Mouse (Mus musculus) heart, postnatal 0 days (tissue): ENCODE measurements at regions not wholly inside any gene's neighbourhood (a gene's known extent, or its start where the extent isn't known, plus 50 kb on each side); places are given as distances from the start of the nearest gene placed in this dataset.

ENCODE experiments used
- CTCF ChIP-seq: IDR thresholded peaks from 2 replicates; pipeline ENCODE4 v1.5.1; 2016; ENCODE audit warnings: antibody characterized with exemption, control low read depth, low read depth
- EP300 ChIP-seq: IDR thresholded peaks from 2 replicates; pipeline ENCODE4 v1.6.1; 2016; ENCODE audit warnings: antibody characterized with exemption, low read depth

DNA sequence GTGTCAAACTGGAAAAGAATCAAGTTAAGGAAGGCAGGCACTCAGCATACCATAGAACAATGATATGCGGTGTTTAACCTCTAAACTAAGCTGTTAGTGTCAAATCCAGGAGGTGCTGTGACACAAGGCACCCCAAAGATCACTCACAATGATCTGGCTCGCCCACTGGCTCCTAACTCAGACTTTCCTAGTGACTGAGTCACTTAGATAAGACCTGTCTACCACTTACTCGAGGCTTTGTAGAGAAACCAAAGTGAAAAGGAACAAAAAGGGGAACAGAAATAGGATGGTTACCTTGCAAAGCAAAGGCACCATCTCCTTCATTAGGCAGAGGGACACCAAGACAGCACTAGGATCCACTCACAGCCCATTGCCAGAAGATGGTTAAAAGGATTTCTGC lies 115.7 kb downstream of the Pdgfra start:
- TF ChIP-seq CTCF, result no peak
- no peak for TF ChIP-seq EP300
